Mouse (Mus musculus) forebrain, embryonic 13.5 days (tissue): Measurements from ENCODE around the gene Elf2. TPM values are rescaled to one million over a fixed set of nuclear protein-coding genes. Genes with fewer than 3 reads are reported as not detected.
"Not testable (repeated sequence)": the region's sequence is repeated elsewhere in the genome, so short reads cannot be mapped to it uniquely, and the experiment has no call there.

Source experiments
- ATAC-seq: fragments of 200-750 bp; cut with Nextera tagmentation; 2 replicates; pipeline ENCODE4 v1.8.0; 2017
- H3K27ac ChIP-seq: fragments of 300-500 bp; sonication (generic); 2 replicates; pipeline ENCODE4 v1.5.1; 2015; ENCODE audit warnings: inconsistent platforms, mild to moderate bottlenecking, moderate library complexity
- H3K27me3 ChIP-seq: fragments of 300-500 bp; sonication (generic); 2 replicates; pipeline ENCODE4 v1.6.1; 2015; ENCODE audit warnings: mild to moderate bottlenecking, inconsistent platforms
- H3K36me3 ChIP-seq: fragments of 300-500 bp; sonication (generic); 2 replicates; pipeline ENCODE4 v1.6.1; 2015; ENCODE audit warnings: mild to moderate bottlenecking, inconsistent platforms; ENCODE audit not compliant: poor library complexity, severe bottlenecking
- H3K4me1 ChIP-seq: fragments of 300-500 bp; sonication (generic); 2 replicates; pipeline ENCODE4 v1.6.1; 2015; ENCODE audit warnings: inconsistent platforms
- H3K4me2 ChIP-seq: fragments of 300-500 bp; sonication (generic); 2 replicates; pipeline ENCODE4 v1.6.1; 2015; ENCODE audit warnings: inconsistent platforms, mild to moderate bottlenecking, moderate library complexity
- H3K4me3 ChIP-seq: fragments of 300-500 bp; sonication (generic); 2 replicates; pipeline ENCODE4 v1.5.1; 2015; ENCODE audit warnings: mild to moderate bottlenecking, inconsistent platforms
- H3K9ac ChIP-seq: fragments of 300-500 bp; sonication (generic); 2 replicates; pipeline ENCODE4 v1.6.1; 2015; ENCODE audit warnings: mild to moderate bottlenecking, inconsistent platforms
- H3K9me3 ChIP-seq: fragments of 300-500 bp; sonication (generic); replicated peaks from 2 replicates; pipeline ENCODE4 v1.6.1; 2016; ENCODE audit warnings: inconsistent platforms
- WGBS: fragments of 180-500 bp; shearing (Covaris S2); methylation state at CpG from one replicate; pipeline ENCODE4 v1.1.7; 2015; 5-methylcytosine and 5-hydroxymethylcytosine counted together
- polyA plus RNA-seq: library from polyadenylated mRNA; unstranded; fragments of >200 nt; fragmentation: Nextera tagmentation; extraction: Ambion mirVana; gene quantifications from 2 replicates; pipeline ENCODE4 v1.2.1, GENCODE M21; 2015

Elf2 gene
- polyA plus RNA-seq, 1 experiment from 2014 or later: 60.1 TPM

DNA sequence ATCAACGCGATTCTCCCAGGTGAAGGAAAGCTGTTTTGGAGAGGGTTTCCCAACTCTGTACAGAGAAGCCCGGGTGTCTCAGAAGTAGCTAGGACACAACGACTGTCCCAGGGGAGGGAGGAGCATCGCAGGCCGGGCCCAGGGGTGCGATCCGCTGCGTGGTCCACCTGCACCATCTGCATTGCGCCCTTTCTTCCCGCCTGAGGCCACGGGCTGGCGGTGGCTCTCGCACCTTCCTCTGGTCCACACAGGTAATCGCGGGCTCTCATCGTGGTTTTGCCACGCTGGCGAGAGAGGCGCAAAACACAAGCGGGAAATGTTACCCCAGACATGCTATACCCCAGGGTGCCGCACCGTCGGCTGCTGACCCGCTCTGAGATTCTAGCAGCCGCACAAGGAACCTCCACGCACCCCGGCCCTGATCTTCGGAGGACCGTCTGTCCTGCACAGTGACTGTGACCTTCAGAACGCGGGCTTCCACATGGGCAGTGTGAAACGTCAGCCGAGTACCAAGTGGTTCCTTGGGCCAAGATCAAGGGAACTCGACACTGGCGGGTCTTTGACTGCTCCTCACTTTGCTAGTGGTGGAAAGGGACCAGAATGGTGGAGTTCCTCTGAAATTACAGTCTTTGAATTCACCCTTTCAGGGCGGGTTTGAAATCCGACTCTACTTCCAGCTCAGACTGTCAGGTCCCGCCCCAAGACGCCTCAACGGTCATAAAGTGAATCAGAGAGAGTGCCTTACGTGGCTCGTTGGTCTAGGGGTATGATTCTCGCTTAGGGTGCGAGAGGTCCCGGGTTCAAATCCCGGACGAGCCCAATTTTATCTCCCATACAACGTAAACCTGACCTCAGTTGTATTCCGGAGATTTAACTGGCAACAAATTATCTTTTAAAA lies 18.4 kb upstream of the Elf2 start:
- peak overlapping the region; percentile 47 for H3K4me3 ChIP-seq
- no peaks in the 10 kb centered on the region for H3K36me3 ChIP-seq
- no peak overlapping the region for H3K27ac ChIP-seq
- peak overlapping the region; percentile 66 for H3K4me2 ChIP-seq
- H3K27me3 ChIP-seq: peaks cover 22% of the 10 kb centered on the region
- peak overlapping the region; percentile 57 for H3K9ac ChIP-seq
- WGBS: under 1% methylated on average over 50 of the region's 50 CpGs
- H3K9me3 ChIP-seq: no peaks in the 10 kb centered on the region
- H3K4me1 ChIP-seq: peaks cover 6% of the 10 kb centered on the region
- ATAC-seq: peak; percentile 78

DNA sequence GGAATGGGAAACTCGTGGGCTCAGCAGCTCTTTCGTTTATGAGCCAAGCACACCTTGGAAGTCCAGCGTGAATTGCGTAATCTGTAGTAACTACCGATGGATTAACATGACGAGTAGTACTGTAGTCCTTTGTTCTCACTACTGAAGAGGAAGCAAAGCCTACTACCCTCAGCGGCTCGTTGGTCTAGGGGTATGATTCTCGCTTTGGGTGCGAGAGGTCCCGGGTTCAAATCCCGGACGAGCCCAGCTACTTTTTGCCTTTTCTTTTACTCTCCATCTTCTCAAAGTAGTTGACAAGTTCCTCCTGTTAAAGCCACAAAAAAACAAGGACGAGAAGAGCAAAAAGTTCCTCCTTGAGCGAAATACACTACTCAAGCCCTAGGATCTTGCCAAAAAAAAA lies 17.7 kb upstream of the Elf2 start:
- Histone ChIP-seq H3K36me3 (no peaks in the 10 kb centered on the region), H3K4me1 (peaks cover 6% of the 10 kb centered on the region), H3K9me3 (no peaks in the 10 kb centered on the region), H3K9ac (no peak overlapping the region), H3K27ac (no peak overlapping the region), H3K4me2 (peak overlapping the region; percentile 66), H3K4me3 (peak overlapping the region; percentile 47), H3K27me3 (peaks cover 17% of the 10 kb centered on the region)
- WGBS: 1% methylated on average over 15 of the region's 15 CpGs
- ATAC-seq: peak; percentile 55; the same call in 1 of the 2 replicates

DNA sequence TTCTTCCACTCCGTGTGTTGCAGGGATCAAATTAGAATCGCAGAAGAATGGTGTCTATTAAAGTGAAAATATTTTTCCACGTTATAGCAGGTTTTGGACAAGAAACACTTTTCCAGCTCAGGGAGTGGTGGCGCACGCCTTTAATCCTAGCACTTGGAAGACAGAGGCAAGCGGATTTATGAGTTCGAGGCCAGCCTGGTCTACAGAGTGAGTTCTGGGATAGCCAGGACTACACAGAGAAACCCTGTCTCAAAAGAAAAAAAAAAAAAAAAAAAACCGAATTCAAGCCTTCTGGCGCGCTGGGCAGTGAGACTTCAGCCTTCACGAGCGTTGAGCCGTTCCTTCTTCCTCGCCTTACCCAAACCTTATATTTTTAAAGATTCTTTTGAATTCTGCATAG lies 17.2 kb upstream of the Elf2 start:
- H3K4me3 ChIP-seq: peak overlapping the region; percentile 47
- no peaks in the 10 kb centered on the region for H3K36me3 ChIP-seq
- peaks cover 17% of the 10 kb centered on the region for H3K27me3 ChIP-seq
- no peak overlapping the region for H3K9ac ChIP-seq
- WGBS: 8% methylated on average over 14 of the region's 14 CpGs
- no peaks in the 10 kb centered on the region for H3K9me3 ChIP-seq
- no peak overlapping the region for H3K27ac ChIP-seq
- no peak for ATAC-seq
- H3K4me1 ChIP-seq: peaks cover 6% of the 10 kb centered on the region
- peak overlapping the region; percentile 66 for H3K4me2 ChIP-seq

DNA sequence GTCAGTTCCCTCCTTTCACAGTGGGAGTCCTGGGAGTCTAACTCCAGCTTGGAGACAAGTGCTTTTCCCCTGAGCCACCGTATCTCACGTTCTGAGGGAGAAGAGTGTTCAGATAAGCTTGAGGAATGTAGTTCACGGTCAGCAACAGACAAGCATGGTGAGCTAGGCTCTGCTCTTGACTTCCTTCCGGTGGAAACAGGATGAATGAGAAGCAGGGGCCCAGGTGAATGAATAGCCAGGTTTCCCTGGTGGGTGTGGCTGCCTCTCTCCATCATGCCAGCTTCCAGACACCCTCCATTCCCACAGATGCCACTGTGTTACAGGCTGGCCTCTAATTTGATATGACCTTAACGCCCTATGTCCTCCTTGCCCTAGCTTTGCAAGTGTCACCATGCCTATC lies 16.6 kb upstream of the Elf2 start:
- Histone ChIP-seq H3K27me3 (peaks cover 17% of the 10 kb centered on the region), H3K4me3 (no peak overlapping the region), H3K27ac (no peak overlapping the region), H3K36me3 (no peaks in the 10 kb centered on the region), H3K9ac (no peak overlapping the region), H3K4me2 (no peak overlapping the region), H3K9me3 (no peaks in the 10 kb centered on the region), H3K4me1 (peaks cover 6% of the 10 kb centered on the region)
- ATAC-seq: no peak
- 54% methylated on average over 5 of the region's 5 CpGs for WGBS

DNA sequence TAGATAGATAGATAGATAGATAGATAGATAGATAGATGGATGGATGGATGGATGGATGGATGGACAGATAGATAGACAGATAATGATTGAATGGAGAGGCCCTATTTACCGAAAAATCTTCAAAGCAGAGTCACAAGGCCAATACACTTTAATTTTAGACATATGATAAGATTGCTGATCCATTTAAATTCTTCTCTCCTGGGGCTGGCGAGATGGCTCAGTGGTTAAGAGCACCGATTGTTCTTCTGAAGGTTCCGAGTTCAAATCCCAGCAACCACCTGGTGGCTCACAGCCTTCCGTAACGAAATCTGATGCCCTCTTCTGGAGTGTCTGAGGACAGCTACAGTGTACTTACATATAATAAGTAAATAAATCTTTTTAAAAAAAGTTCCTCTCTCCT lies 14.5 kb upstream of the Elf2 start:
- H3K4me1 ChIP-seq, H3K36me3 ChIP-seq, H3K4me3 ChIP-seq, H3K9ac ChIP-seq, H3K4me2 ChIP-seq, H3K27ac ChIP-seq, ATAC-seq, H3K9me3 ChIP-seq: not testable (repeated sequence)
- peaks cover 15% of the 10 kb centered on the region for H3K27me3 ChIP-seq
- 86% methylated on average over 6 of the region's 6 CpGs for WGBS

DNA sequence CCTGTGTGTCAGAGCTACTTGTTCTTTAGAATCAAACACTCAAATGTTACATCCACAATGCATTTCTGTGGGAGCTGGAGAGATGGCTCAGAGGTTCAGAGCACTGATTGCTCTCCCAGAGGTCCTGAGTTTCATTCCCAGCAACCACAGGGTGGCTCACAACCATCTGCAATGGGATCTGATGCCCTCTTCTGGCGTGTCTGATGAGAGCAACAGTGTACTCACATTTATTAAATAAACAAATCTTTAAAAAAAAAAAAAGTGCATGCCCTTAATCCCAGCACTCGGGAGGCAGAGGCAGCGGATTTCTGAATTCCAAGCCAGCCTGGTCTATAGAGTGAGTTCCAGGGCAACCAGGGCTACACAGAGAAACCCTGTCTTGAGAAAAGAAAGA lies 13.6 kb upstream of the Elf2 start:
- H3K9ac ChIP-seq: no peak overlapping the region
- H3K9me3 ChIP-seq: no peaks in the 10 kb centered on the region
- peaks cover 5% of the 10 kb centered on the region for H3K4me1 ChIP-seq
- WGBS: 70% methylated on average over 3 of the region's 3 CpGs
- peaks cover 6% of the 10 kb centered on the region for H3K27me3 ChIP-seq
- H3K4me2 ChIP-seq: no peak overlapping the region
- H3K27ac ChIP-seq: no peak overlapping the region
- no peak for ATAC-seq
- H3K4me3 ChIP-seq: no peak overlapping the region
- H3K36me3 ChIP-seq: no peaks in the 10 kb centered on the region

DNA sequence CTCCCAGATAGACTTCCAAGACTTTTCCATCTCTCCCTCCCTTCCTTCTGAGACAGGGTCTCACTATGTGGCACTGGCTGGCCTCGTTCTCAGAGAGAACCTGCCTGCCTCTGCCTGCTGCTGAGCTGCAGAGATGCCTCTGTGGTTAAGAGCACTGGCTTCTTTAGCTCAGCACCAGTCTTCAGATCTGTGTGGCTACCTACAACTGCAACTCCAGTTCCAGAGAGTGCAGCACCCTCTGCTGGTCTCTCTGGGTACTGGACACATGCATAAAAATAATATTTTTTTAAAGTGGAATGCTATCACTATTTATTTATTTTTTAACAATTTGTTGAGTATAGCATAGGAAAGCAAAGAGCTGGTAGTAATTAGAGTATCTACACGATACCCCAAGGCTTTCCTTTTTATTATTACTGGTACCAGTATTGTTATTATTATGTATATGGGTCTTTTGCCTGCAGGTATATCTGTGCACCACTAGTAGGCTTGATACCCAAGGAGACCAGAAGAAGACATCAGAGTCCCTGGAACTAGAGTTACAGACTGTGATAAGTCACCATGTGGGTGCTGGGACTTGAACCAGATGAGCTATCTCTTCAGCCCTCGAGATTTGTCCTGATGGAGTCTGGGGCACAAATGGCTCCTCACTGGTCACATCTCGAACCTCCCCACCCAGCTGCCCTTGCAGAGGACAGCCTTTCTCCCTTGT lies 13.0 kb upstream of the Elf2 start:
- whole genome bisulfite sequencing: 79% methylated on average over 4 of the region's 4 CpGs
- H3K36me3 ChIP-seq: no peaks in the 10 kb centered on the region
- no peak overlapping the region for H3K9ac ChIP-seq
- H3K27me3 ChIP-seq: peaks cover under 1% of the 10 kb centered on the region
- no peak overlapping the region for H3K4me2 ChIP-seq
- H3K9me3 ChIP-seq: no peaks in the 10 kb centered on the region
- no peak overlapping the region for H3K27ac ChIP-seq
- peak; percentile 65; the same call in 1 of the 2 replicates for ATAC-seq
- H3K4me1 ChIP-seq: no peaks in the 10 kb centered on the region
- H3K4me3 ChIP-seq: no peak overlapping the region

DNA sequence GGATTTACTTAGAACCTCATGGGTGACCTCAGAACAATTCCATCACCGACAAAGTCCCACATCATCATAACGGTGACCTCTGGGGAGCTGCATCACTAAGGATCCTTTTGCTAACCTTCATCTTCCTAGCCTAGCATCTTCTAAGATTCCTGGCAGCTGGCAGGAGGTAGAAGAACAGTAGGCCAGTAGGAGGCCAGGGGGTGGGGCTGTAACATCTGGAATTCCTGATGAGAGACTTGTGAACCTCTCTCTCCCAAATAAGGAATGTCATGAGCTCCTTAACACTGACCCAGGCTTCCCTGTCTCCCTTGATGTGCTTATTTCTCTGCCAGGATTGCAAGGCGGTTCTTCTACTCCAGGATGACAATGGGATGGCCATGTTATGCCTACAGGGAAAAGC lies 10.3 kb upstream of the Elf2 start:
- no peaks in the 10 kb centered on the region for H3K9me3 ChIP-seq
- no peak overlapping the region for H3K4me2 ChIP-seq
- WGBS: 38% methylated on average over 3 of the region's 3 CpGs
- no peaks in the 10 kb centered on the region for H3K4me1 ChIP-seq
- no peak overlapping the region for H3K4me3 ChIP-seq
- H3K27ac ChIP-seq: no peak overlapping the region
- no peak for ATAC-seq
- H3K9ac ChIP-seq: no peak overlapping the region
- H3K27me3 ChIP-seq: no peaks in the 10 kb centered on the region
- no peaks in the 10 kb centered on the region for H3K36me3 ChIP-seq

DNA sequence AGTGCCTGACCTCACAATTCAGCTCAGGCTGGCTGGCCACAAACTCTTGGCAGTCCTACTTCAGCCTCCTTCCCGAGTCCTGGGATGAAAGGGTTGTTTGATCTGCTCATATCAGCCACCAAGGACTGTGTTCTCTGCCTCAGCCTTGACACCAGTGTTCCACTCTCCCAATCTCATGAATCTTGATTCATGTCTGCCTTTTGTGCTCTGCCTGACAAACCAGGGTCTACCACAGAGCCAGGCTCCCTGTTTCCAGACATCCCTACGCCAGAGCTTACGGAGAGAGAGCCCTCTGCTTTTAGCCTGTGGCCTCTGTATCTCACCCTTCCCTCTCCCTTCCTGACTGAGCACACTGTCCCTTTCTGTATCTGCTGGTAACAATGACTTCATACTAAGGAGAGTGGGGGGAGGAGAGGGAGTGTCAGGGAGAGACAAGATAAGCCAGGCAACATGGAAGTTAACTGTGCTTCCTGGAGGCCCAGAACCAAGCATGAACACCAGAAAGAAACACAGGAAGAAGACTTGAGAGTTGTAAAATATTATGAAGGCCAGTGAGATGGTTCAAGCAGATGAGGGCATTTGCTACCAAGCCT lies 8.3 kb upstream of the Elf2 start:
- Histone ChIP-seq H3K27me3 (no peaks in the 10 kb centered on the region), H3K9me3 (no peaks in the 10 kb centered on the region), H3K36me3 (no peaks in the 10 kb centered on the region), H3K4me3 (no peak overlapping the region), H3K4me1 (no peaks in the 10 kb centered on the region), H3K27ac (no peak overlapping the region), H3K4me2 (no peak overlapping the region), H3K9ac (no peak overlapping the region)
- WGBS: 65% methylated on average over 3 of the region's 3 CpGs
- no peak for ATAC-seq

DNA sequence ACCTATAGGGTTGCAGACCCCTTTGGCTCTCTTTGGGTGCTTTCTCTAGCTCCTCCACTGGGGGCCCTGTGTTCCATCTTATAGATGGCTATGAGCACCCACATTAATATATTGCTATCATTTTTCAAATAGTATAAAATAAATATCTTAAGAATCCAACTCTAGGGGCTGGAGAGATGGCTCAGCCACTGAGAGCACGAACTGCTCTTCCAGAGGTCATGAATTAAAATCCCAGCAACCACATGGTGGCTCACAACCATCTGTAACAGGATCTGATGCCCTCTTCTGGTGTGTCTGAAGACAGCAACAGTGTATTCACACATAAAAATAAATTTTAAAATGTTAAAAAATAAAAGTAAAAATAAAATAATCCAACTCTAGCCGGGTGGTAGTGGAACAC lies 4.6 kb upstream of the Elf2 start:
- ATAC-seq, H3K9ac ChIP-seq, H3K4me1 ChIP-seq, H3K4me3 ChIP-seq, H3K36me3 ChIP-seq, H3K27me3 ChIP-seq, H3K27ac ChIP-seq, H3K4me2 ChIP-seq, H3K9me3 ChIP-seq: not testable (repeated sequence)
- WGBS: 97% methylated on average over 2 of the region's 2 CpGs

DNA sequence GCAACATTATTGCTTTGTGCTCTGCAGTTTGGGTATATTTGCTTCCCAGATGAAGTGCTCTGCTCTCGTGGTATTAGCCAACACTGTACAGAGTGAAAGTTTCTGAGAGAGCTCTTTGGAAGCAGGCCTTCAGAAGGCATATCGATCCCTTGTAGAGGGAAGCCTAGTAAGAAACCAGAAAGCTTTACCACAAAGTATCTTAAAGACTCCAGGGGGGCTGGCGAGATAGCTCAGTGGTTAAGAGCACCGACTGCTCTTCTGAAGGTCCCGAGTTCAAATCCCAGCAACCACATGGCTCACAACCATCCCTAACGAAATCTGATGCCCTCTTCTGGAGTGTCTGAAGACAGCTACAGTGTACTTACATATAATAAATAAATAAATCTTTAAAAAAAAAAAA lies 3.7 kb upstream of the Elf2 start:
- 92% methylated on average over 6 of the region's 6 CpGs for WGBS
- not testable (repeated sequence) for H3K4me1 ChIP-seq, H3K4me2 ChIP-seq, H3K9me3 ChIP-seq, H3K36me3 ChIP-seq, H3K27ac ChIP-seq, ATAC-seq, H3K9ac ChIP-seq, H3K27me3 ChIP-seq, H3K4me3 ChIP-seq

DNA sequence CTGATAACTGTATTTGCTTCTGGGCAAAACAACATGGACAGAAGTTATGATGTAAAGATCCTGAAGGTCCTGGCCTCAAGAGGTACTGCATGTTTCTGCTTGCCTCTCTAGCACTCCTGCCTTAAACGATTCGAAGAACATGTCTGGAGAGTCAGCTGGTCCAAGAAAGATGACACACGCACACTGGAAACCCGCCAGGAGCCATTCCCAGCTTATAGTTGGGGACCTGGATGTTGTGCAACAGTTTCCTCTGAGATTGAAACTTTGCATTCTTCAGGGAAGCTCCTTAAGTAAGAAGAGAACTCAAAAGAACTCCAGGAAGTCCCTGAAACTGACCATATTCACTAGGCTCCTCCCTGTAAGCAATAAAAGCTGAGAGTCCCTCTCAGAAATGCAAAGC lies 2.8 kb upstream of the Elf2 start:
- no peak overlapping the region for H3K4me3 ChIP-seq
- H3K9me3 ChIP-seq: no peaks in the 10 kb centered on the region
- H3K36me3 ChIP-seq: no peaks in the 10 kb centered on the region
- no peaks in the 10 kb centered on the region for H3K27me3 ChIP-seq
- no peak overlapping the region for H3K27ac ChIP-seq
- WGBS: 92% methylated on average over 4 of the region's 4 CpGs
- no peak overlapping the region for H3K9ac ChIP-seq
- H3K4me2 ChIP-seq: no peak overlapping the region
- ATAC-seq: no peak
- H3K4me1 ChIP-seq: peaks cover 15% of the 10 kb centered on the region
